Mouse (Mus musculus): ENCODE data around the gene Zfp30.

DNA sequence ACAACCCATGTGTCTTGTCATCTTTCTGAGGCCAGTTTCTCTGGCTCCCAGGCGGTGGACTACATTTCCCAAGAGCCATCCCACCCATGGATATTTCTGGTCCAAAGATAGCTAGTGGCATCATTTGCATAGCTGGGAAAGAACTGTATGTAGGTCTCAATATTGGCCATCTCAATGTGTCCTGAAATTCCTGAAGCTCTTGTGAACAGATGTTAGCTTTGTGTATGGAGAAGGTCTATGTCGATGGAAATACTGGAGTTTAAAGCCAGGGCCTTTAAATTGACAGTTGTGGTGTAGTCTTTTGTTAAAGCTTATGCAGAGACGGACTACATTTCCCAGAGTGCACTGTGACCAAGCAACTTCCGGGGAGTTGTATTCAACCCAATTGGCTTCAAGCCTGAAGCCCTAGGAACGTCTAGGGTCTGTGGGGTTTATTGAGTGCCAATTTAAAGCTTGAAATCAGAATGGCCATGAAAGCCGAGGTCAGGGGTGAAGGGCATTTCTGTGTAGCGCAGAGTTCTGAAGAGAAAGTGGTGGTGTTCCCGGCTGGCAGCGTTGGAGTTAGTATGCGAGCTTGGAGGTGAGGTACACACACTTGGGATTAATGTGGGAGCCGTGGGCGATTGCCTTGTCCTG is 34.9 kb downstream of the Zfp30 start:
- TF ChIP-seq POLR2A (IDR thresholded peaks at IDR 0.05; ENCODE audit: borderline replicate concordance, extremely low read depth, low read depth, low read length): no peak
- TF ChIP-seq CTCF (IDR thresholded peaks at IDR 0.05; ENCODE audit: insufficient read depth, low read length): no peak
